Mouse (Mus musculus): ENCODE data around the gene Efna5.

GRCm38 (mm10) chr17:62562439-62562838 lies 318.7 kb downstream of the Efna5 start:
- no peak for TF ChIP-seq CHD2 (IDR thresholded peaks at IDR 0.05; ENCODE audit: low read length)
- no peak for TF ChIP-seq CTCF (conservative IDR thresholded peaks at IDR 0.05 in 1 of 2, IDR thresholded peaks at IDR 0.05 in 1 of 2; ENCODE audit: low read depth in 2 of 2, low read length in 2 of 2)
- no peak for TF ChIP-seq PAX5 (IDR thresholded peaks at IDR 0.05; ENCODE audit: low read length)

Data from CH12.LX (cell line).